Mouse (Mus musculus) heart, postnatal 0 days (tissue): Measurements from ENCODE around the gene Rab36.

Experiments
- CTCF ChIP-seq: IDR thresholded peaks from 2 replicates; pipeline ENCODE4 v1.5.1; 2016; ENCODE audit warnings: antibody characterized with exemption, control low read depth, low read depth
- EP300 ChIP-seq: IDR thresholded peaks from 2 replicates; pipeline ENCODE4 v1.6.1; 2016; ENCODE audit warnings: antibody characterized with exemption, low read depth

- TF ChIP-seq CTCF, result peak; percentile 12; the same call in 1 of the 2 replicates
- no peak for TF ChIP-seq EP300
Observed at GRCm38 (mm10) chr10:74989814-74990213, 47.0 kb upstream of the Rab36 start.
